15 mouse cellular contexts compared by ENCODE assay signal in genomic region chr13:56500132-56500531, GRCm38 (mm10). TPM values are rescaled to one million over a fixed set of nuclear protein-coding genes. Genes with fewer than 3 reads are reported as not detected.
A peak's percentile ranks its signal among the peaks of the same experiment; 100 is the strongest.
DNase-seq lines count a peak whose midpoint lies in the region; ATAC-seq and TF ChIP-seq lines count a peak whose summit lies in the region.
"Had no signal": no experiment of that assay in that cellular context is flagged by ENCODE, and none has a peak within 500 bp of the region (broad histone marks: within the 10 kb centered on the region; RNA-seq: fewer than 3 reads in every experiment).

No protein-coding gene starts in this region.

- no peaks in the 10 kb centered on the region for H3K27me3 ChIP-seq in lung, postnatal 0 days (replicated peaks; ENCODE audit: insufficient read depth, low read length)
- H3K27me3 ChIP-seq: hindbrain, embryonic 12.5 days; limb, embryonic 15.5 days had no signal

- H3K27ac ChIP-seq in gastrocnemius, adult 2 months, result no peak overlapping the region
- H3K27ac ChIP-seq in lung, postnatal 0 days (ENCODE audit: low read length), result no peak overlapping the region
- H3K27ac ChIP-seq: hindbrain, embryonic 12.5 days; limb, embryonic 15.5 days had no signal

- intact Hi-C loops in gastrocnemius, adult 2 months (cut with DNase I), result no loop called here
- intact Hi-C loops in gastrocnemius, postnatal 36 days (cut with DNase I), result no loop called here

- H3K4me1 ChIP-seq in lung, postnatal 0 days (ENCODE audit: insufficient read depth, low read depth, low read length), result no peaks in the 10 kb centered on the region
- H3K4me1 ChIP-seq: hindbrain, embryonic 12.5 days; limb, embryonic 15.5 days had no signal

- no peak for DNase-seq in gastrocnemius, adult 2 months
- DNase-seq in gastrocnemius, postnatal 36 days, result no peak
- no peak for DNase-seq in lung, postnatal 0 days (ENCODE audit: low spot score)
- DNase-seq in lung, postnatal 25 days (ENCODE audit: low spot score), result no peak
- peak; percentile 27 for DNase-seq in brain, embryonic 14.5 days (ENCODE audit: low read depth)
- DNase-seq in retina, embryonic 14.5 days (ENCODE audit: low spot score), result peak; percentile 62
- DNase-seq in right cerebral cortex, adult 2 months (ENCODE audit: low spot score in 2 of 2), result no peak
- no peak for DNase-seq in adrenal gland, adult 18-20 months (ENCODE audit: low spot score in 2 of 2)
- DNase-seq: cerebellum, adult 9-11 months; lung, postnatal 4 days had no signal

- ATAC-seq in lung, postnatal 0 days, result no peak

- H3K4me2 ChIP-seq in lung, postnatal 0 days (replicated peaks; ENCODE audit: low read depth, low read length), result no peak overlapping the region
- H3K4me2 ChIP-seq: hindbrain, embryonic 12.5 days; limb, embryonic 15.5 days had no signal

- no peak overlapping the region for H3K9ac ChIP-seq in lung, postnatal 0 days (replicated peaks; ENCODE audit: low read depth)
- H3K9ac ChIP-seq: hindbrain, embryonic 12.5 days; limb, embryonic 15.5 days had no signal

- TF ChIP-seq EP300 in lung, postnatal 0 days (IDR thresholded peaks at IDR 0.05), result no peak

- TF ChIP-seq CTCF in gastrocnemius, adult 2 months (IDR thresholded peaks at IDR 0.05), result peak; percentile 31
- TF ChIP-seq CTCF in lung, postnatal 0 days (IDR thresholded peaks at IDR 0.05), result peak; percentile 47
- TF ChIP-seq CTCF in brain, embryonic 14.5 days (IDR thresholded peaks at IDR 0.05; ENCODE audit: borderline replicate concordance, extremely low read depth, insufficient read depth, insufficient read length), result peak; percentile 49; the same call in 1 of the 2 replicates

- H3K36me3 ChIP-seq in lung, postnatal 0 days (ENCODE audit: insufficient read depth, low read length), result no peaks in the 10 kb centered on the region
- H3K36me3 ChIP-seq: hindbrain, embryonic 12.5 days; limb, embryonic 15.5 days had no signal

- H3K4me3 ChIP-seq in gastrocnemius, adult 2 months, result no peak overlapping the region
- no peak overlapping the region for H3K4me3 ChIP-seq in lung, postnatal 0 days (ENCODE audit: low read depth, low read length)
- H3K4me3 ChIP-seq: hindbrain, embryonic 12.5 days; limb, embryonic 15.5 days had no signal

- TF ChIP-seq POLR2A in brain, embryonic 14.5 days (IDR thresholded peaks at IDR 0.05; ENCODE audit: borderline replicate concordance, extremely low read depth, insufficient read depth, insufficient read length, poor library complexity, severe bottlenecking), result no peak

- 53% methylated on average over 3 of the region's 3 CpGs for WGBS in lung, postnatal 0 days

- H3K9me3 ChIP-seq in lung, postnatal 0 days (ENCODE audit: low read length), result no peaks in the 10 kb centered on the region
- H3K9me3 ChIP-seq: hindbrain, embryonic 12.5 days; limb, embryonic 15.5 days had no signal

RNA-seq across cellular contexts. Expression of gene Il9, which starts 18.1 kb away (rescaled TPM):
- total RNA-seq in gastrocnemius, adult 2 months (2021), result not detected
- not detected for total RNA-seq in gastrocnemius, postnatal 36 days (2021)
- polyA plus RNA-seq in lung, postnatal 0 days (2015; fragmentation: Nextera tagmentation; extraction: Ambion mirVana), result not detected in 2 replicates
- polyA plus RNA-seq in brain, embryonic 14.5 days (2012; rRNA removed), result not detected in 2 replicates
- total RNA-seq in adrenal gland, adult 18-20 months (2021), result not detected
- total RNA-seq: adrenal gland, postnatal 4 days; gastrocnemius, postnatal 4 days had no signal
- polyA plus RNA-seq: hindbrain, embryonic 12.5 days; limb, embryonic 15.5 days; stomach, embryonic 14.5 days had no signal

RNA-seq across cellular contexts. Expression of gene Fbxl21, which starts 22.1 kb away (rescaled TPM):
- not detected for total RNA-seq in gastrocnemius, adult 2 months (2021)
- total RNA-seq in gastrocnemius, postnatal 36 days (2021), result under 1 TPM in 1 of 2 experiments, not detected in 1; 0.23 TPM
- polyA plus RNA-seq in lung, postnatal 0 days (2015; fragmentation: Nextera tagmentation; extraction: Ambion mirVana), result 0.58 and 0.67 TPM in 2 replicates
- polyA plus RNA-seq in brain, embryonic 14.5 days (2012; rRNA removed), result 3.8 and 4.0 TPM in 2 replicates
- total RNA-seq in adrenal gland, adult 18-20 months (2021), result 1 to 10 TPM; 2.8 to 5.4 TPM

RNA-seq across cellular contexts. Expression of gene Lect2, which starts 48.2 kb away (rescaled TPM):
- total RNA-seq in gastrocnemius, adult 2 months (2021), result not detected
- total RNA-seq in gastrocnemius, postnatal 36 days (2021), result not detected
- polyA plus RNA-seq in lung, postnatal 0 days (2015; fragmentation: Nextera tagmentation; extraction: Ambion mirVana), result not detected in 2 replicates
- 0.14 TPM in 1 of 2 replicates, not detected in the other for polyA plus RNA-seq in brain, embryonic 14.5 days (2012; rRNA removed)
- total RNA-seq in adrenal gland, adult 18-20 months (2021), result not detected
- polyA plus RNA-seq: hindbrain, embryonic 12.5 days; limb, embryonic 15.5 days; stomach, embryonic 14.5 days had no signal

Comparison
In these comparisons a context has a peak if more than half of its experiments do, and no peak if none do; other contexts are left out.
1. DNase-seq: peak in brain, embryonic 14.5 days (single experiment) and retina, embryonic 14.5 days (single experiment); none in gastrocnemius, adult 2 months (single experiment), gastrocnemius, postnatal 36 days (0 of 2), lung, postnatal 0 days (single experiment), lung, postnatal 25 days (single experiment), right cerebral cortex, adult 2 months (0 of 2) and adrenal gland, adult 18-20 months (0 of 2).
2. Peak in every context shown above with its lines, with median percentiles within 50 percentile points of each other: CTCF ChIP-seq.